Mouse (Mus musculus): ENCODE results near the gene Tmem132a. TPM values are rescaled to one million over a fixed set of nuclear protein-coding genes. Genes with fewer than 3 reads are reported as not detected.

Tmem132a gene
- polyA plus RNA-seq (2012; ENCODE audit: insufficient read depth, insufficient read length, missing spikeins) = 2.1 and 3.1 TPM in 2 replicates

DNA sequence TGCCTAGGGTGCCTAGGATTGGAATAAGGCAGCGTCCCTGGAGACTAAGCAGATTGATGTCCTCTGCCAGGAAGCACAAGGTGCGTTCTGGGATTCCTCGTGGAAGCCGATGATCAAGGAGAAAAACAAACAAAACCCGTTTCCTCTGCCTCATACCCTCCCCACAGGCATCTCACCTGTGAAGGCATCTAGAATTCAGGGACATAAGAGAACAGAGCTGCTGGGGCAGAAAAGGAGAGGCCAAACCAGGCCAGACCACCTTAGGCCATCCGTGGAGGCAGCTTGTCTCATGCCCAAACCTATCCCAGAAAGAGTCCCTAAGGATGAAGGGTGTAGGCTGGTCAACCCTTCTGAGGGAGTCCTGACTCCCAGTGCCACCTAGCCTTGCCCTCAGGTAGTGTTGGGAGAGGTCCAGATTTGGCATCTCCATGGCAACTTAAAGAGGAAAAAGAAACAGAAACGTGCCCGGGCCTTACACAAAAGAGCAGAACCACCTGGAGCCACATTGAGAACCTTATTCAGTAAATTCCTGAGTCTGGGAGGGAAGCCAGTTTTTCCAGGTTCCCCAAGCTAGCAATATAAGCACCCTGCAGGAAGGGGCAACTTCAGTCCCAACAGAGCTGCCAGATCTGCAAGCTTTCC lies at the start of gene Tmem132a:
Gene Tmem132a (minus strand): TSS at position 55 of the 642 bp plus-strand sequence.
- no peak within 1 kb of the TSS for H3K27ac ChIP-seq (ENCODE audit: insufficient read depth, low read depth, low read length)
- no peak for TF ChIP-seq CTCF (IDR thresholded peaks at IDR 0.05; ENCODE audit: low read depth, low read length)
- no peak for TF ChIP-seq POLR2A (IDR thresholded peaks at IDR 0.05; ENCODE audit: borderline replicate concordance, low read depth, low read length)
- H3K4me1 ChIP-seq (ENCODE audit: control insufficient read depth, insufficient read depth, low read length) = peaks cover 11% of the 10 kb centered on the region
- peak within 1 kb of the TSS; percentile 60 for H3K4me3 ChIP-seq (ENCODE audit: insufficient read depth, low read length)

DNA sequence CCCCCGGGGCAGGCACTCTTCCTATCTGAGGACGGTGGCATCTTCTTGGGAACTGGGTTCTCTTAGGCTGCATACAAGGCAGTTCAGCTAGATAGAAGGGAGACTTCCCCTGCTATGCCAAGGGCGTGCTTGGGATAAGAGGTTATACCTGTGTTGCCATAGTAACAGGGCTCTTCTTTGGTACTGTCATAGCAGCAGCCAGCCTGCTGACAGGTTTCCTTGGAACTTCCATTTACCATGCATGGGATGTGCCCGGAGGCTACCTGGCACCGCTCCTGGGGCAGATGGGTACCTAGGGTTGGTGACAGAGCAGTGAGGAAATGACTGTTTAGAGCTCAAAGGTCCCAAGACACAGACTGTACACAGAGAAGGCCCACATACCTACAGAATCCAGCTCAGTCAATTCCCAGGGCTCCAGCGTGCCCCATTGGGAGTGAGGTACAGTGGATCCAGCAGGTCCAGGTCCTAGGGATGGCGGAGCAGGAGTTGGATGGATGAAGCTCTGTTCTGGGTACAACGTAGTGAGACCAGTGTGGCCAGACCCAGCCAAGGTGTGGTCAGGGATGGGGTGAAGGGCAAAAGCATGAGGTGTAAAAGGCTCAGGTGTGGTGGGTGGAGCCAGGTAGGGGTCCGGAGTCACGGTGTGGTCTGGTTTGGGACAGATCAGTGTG lies 48.7 kb upstream of the Tmem132a start:
- Histone ChIP-seq H3K27ac (ENCODE audit: insufficient read depth, low read depth, low read length) (no peak overlapping the region), H3K4me1 (ENCODE audit: control insufficient read depth, insufficient read depth, low read length) (peaks cover 19% of the 10 kb centered on the region), H3K4me3 (ENCODE audit: insufficient read depth, low read length) (no peak overlapping the region)
- TF ChIP-seq POLR2A (IDR thresholded peaks at IDR 0.05; ENCODE audit: borderline replicate concordance, low read depth, low read length) = no peak
- TF ChIP-seq CTCF (IDR thresholded peaks at IDR 0.05; ENCODE audit: low read depth, low read length) = no peak

DNA sequence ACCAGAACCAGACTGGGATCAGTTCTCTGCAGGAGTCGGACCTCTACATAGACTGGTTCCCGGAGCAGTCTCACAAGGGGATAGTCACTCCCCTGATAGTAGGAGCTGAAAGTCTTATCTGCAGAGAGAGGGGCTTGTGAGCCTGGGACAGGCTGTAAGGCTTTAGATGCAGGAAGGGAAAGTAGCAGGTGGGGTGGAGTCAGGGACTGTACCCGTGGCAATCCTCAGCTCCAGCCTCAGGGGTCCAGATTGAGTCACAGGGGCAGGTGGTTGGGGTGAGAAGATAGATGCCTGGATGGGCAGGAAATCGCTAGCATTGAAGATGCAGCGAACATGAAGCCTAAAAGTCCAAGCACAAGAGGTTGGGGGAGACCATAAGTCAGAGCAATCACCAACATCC lies 46.8 kb upstream of the Tmem132a start:
- H3K27ac ChIP-seq (ENCODE audit: insufficient read depth, low read depth, low read length) = no peak overlapping the region
- H3K4me1 ChIP-seq (ENCODE audit: control insufficient read depth, insufficient read depth, low read length) = peaks cover 19% of the 10 kb centered on the region
- no peak overlapping the region for H3K4me3 ChIP-seq (ENCODE audit: insufficient read depth, low read length)
- TF ChIP-seq POLR2A (IDR thresholded peaks at IDR 0.05; ENCODE audit: borderline replicate concordance, low read depth, low read length) (no peak), CTCF (IDR thresholded peaks at IDR 0.05; ENCODE audit: low read depth, low read length) (no peak)

DNA sequence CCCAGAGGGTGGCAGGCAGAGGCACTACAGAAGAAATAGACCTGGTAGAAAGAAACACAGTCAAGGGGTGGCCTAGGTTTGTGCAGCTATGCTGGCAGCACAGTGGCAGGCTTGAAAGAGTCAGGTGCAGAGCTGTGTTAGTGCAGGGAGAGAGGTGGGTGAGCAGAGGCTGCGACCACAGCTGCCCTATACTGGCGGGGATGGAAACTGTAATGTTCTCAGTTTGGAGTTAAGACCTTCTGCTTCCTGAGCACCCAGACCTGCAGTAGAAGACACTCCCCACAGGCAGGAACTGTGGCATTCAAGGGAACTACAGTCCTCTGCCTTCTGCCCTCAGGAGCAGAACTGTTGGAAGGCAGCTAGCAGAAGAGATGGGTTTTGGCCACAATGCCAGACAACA lies 45.1 kb upstream of the Tmem132a start:
- Histone ChIP-seq H3K4me1 (ENCODE audit: control insufficient read depth, insufficient read depth, low read length) (peaks cover 13% of the 10 kb centered on the region), H3K27ac (ENCODE audit: insufficient read depth, low read depth, low read length) (no peak overlapping the region), H3K4me3 (ENCODE audit: insufficient read depth, low read length) (no peak overlapping the region)
- TF ChIP-seq CTCF (IDR thresholded peaks at IDR 0.05; ENCODE audit: low read depth, low read length) (no peak), POLR2A (IDR thresholded peaks at IDR 0.05; ENCODE audit: borderline replicate concordance, low read depth, low read length) (no peak)

GRCm38 (mm10) chr19:10914291-10914690 lies 44.6 kb upstream of the Tmem132a start:
- Histone ChIP-seq H3K4me1 (ENCODE audit: control insufficient read depth, insufficient read depth, low read length) (peaks cover 13% of the 10 kb centered on the region), H3K27ac (ENCODE audit: insufficient read depth, low read depth, low read length) (no peak overlapping the region), H3K4me3 (ENCODE audit: insufficient read depth, low read length) (peak overlapping the region; percentile 7; the same call in 1 of the 2 replicates)
- TF ChIP-seq CTCF (IDR thresholded peaks at IDR 0.05; ENCODE audit: low read depth, low read length) (no peak), POLR2A (IDR thresholded peaks at IDR 0.05; ENCODE audit: borderline replicate concordance, low read depth, low read length) (no peak)

DNA sequence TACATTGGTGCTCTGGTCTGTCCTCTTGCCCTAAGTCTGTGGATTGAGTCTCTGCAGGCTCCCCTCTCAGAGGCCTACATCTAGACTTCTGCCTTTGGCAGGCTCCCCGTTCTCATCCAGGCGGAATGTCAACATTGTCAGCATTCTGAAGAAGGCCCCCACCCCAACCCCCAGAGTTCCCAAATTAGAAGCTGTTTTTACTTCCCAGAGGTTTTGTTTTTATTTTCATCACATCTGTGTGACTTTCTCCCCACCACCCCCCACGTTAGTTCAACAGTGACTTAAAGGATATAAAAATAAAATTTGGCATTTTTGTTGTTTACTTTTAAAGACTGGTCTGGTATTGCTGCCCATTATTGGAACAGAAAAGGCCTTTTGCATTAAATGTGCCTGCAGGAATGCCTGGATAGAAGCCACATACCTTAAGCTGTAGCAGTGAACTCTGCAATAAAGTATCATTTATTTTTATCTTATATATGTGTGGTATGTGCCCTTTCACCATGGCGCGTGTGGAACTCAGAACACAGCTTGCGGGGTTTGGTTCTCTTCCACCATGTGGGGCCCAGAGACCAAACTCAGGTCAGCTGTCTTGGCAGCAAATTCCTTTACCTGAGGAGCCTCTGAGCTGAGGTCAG lies 39.5 kb upstream of the Tmem132a start:
- Histone ChIP-seq H3K4me3 (ENCODE audit: insufficient read depth, low read length) (no peak overlapping the region), H3K27ac (ENCODE audit: insufficient read depth, low read depth, low read length) (no peak overlapping the region), H3K4me1 (ENCODE audit: control insufficient read depth, insufficient read depth, low read length) (peaks cover 11% of the 10 kb centered on the region)
- TF ChIP-seq CTCF (IDR thresholded peaks at IDR 0.05; ENCODE audit: low read depth, low read length) (no peak), POLR2A (IDR thresholded peaks at IDR 0.05; ENCODE audit: borderline replicate concordance, low read depth, low read length) (no peak)

GRCm38 (mm10) chr19:10907891-10908290 lies 38.2 kb upstream of the Tmem132a start:
- Histone ChIP-seq H3K27ac (ENCODE audit: insufficient read depth, low read depth, low read length) (no peak overlapping the region), H3K4me3 (ENCODE audit: insufficient read depth, low read length) (no peak overlapping the region)
- TF ChIP-seq POLR2A (IDR thresholded peaks at IDR 0.05; ENCODE audit: borderline replicate concordance, low read depth, low read length) (no peak), CTCF (IDR thresholded peaks at IDR 0.05; ENCODE audit: low read depth, low read length) (peak; percentile 35; the same call in 1 of the 2 replicates)

GRCm38 (mm10) chr19:10905728-10906000 lies 35.9 kb upstream of the Tmem132a start:
- TF ChIP-seq CTCF (IDR thresholded peaks at IDR 0.05; ENCODE audit: low read depth, low read length) (no peak), POLR2A (IDR thresholded peaks at IDR 0.05; ENCODE audit: borderline replicate concordance, low read depth, low read length) (no peak)
- Histone ChIP-seq H3K4me1 (ENCODE audit: control insufficient read depth, insufficient read depth, low read length) (peaks cover 4% of the 10 kb centered on the region), H3K27ac (ENCODE audit: insufficient read depth, low read depth, low read length) (no peak overlapping the region), H3K4me3 (ENCODE audit: insufficient read depth, low read length) (no peak overlapping the region)

More at GRCm38 (mm10) chr19:10907891-10908290, 38.2 kb upstream of the Tmem132a start:
- H3K4me1 ChIP-seq (ENCODE audit: control insufficient read depth, insufficient read depth, low read length) = peaks cover 4% of the 10 kb centered on the region

DNA sequence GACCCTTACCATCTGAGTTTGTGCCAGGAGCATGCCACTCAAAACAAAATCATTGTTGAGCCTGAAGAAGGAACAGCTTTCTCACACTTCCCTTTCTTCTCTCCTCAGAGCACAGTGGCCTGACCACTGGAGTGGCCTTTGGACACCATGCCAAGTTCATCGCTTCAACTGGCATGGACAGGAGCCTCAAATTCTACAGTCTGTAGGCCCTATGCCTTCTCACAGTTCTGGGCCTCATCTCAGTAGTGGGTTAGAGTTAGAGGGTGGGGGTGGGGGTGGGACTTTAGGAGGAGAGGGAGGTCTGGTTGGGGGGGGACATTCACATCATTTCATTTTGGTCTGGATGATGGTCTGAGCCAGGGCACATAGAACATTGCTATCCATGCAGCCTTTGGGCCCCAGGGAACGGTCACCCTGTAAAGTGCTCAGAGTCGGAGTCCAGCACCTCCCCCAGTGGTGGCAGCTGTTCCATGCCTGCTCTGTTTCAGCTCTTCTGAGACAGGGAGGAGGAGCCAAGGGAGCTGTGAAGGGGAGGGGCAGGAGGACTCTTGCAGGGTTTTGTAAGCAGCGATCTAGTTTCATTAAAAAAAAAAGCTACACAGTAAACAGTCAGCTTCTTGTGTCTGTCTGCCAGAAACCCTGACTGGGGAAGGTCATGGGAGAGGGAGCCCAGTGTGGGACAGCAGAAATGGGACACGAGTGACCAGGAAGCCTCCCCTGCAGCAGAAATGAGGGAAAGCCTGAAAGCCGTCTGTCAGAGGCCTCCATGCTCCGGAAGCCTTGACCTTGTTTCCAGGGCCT lies 35.4 kb upstream of the Tmem132a start:
- Histone ChIP-seq H3K4me1 (ENCODE audit: control insufficient read depth, insufficient read depth, low read length) (peaks cover 4% of the 10 kb centered on the region), H3K4me3 (ENCODE audit: insufficient read depth, low read length) (no peak overlapping the region), H3K27ac (ENCODE audit: insufficient read depth, low read depth, low read length) (no peak overlapping the region)
- no peak for TF ChIP-seq POLR2A (IDR thresholded peaks at IDR 0.05; ENCODE audit: borderline replicate concordance, low read depth, low read length)
- no peak for TF ChIP-seq CTCF (IDR thresholded peaks at IDR 0.05; ENCODE audit: low read depth, low read length)
